Mouse (Mus musculus): ENCODE measurements around the gene Tdgf1.

DNA sequence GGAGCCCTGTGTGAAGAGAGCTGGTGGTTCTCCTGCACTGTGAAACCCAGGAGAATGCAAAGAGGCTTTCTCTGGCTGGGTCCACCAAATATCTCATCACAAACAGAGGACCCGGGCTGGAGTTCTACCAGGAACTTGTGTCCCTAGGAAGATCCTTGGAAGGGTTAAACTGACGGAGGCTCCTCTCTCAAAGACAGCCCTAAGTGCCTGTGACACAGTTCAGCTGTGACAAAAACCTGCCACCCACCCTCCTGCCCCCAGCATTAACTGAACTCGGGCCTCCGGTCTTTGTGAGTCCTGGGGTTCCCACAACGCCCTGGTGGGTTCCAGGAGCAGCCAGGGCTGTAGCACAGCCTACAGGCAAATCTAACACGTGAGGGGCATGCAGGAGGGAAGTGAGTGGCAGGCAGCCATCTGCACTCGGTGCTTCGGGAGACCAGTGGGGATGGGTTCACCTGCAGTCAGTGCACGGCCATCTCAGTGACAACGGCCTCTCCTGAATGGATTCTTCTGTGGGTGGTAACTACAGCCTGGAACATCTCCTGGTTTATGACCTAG, 46.4 kb downstream of the Tdgf1 start:
- no peak for TF ChIP-seq CTCF (IDR thresholded peaks at IDR 0.05; ENCODE audit: control insufficient read depth, insufficient read depth, insufficient read length)
- TF ChIP-seq USF1 (IDR thresholded peaks at IDR 0.05; ENCODE audit: low read depth) = no peak
- no peak for TF ChIP-seq FOSL1 (IDR thresholded peaks at IDR 0.05; ENCODE audit: insufficient read depth, low read length, poor library complexity, severe bottlenecking)
- no peak for TF ChIP-seq MAX (IDR thresholded peaks at IDR 0.05)
- TF ChIP-seq CEBPB (IDR thresholded peaks at IDR 0.05; ENCODE audit: low read depth) = no peak
